Mouse (Mus musculus): ENCODE results near the gene Sh3pxd2a. TPM values are rescaled to one million over a fixed set of nuclear protein-coding genes. Genes with fewer than 3 reads are reported as not detected.

Gene Sh3pxd2a
- polyA plus RNA-seq, 1 experiment from 2014 or later: 8.8 TPM

GRCm38 (mm10) chr19:47449513-47450227 lies 14.5 kb downstream of the Sh3pxd2a start:
- Histone ChIP-seq H3K36me3 (ENCODE audit: control insufficient read depth, insufficient read depth, low read length) (no peaks in the 10 kb centered on the region), H3K4me3 (ENCODE audit: low read depth, low read length) (no peak overlapping the region), H3K27me3 (replicated peaks; ENCODE audit: control insufficient read depth, insufficient read depth, low read length) (no peaks in the 10 kb centered on the region), H3K9ac (ENCODE audit: low read length) (no peak overlapping the region), H3K27ac (ENCODE audit: low read depth) (no peak overlapping the region), H3K4me2 (ENCODE audit: low read length) (no peak overlapping the region), H3K4me1 (replicated peaks; ENCODE audit: control insufficient read depth, insufficient read depth, low read length) (peaks cover 70% of the 10 kb centered on the region), H3K9me3 (ENCODE audit: control insufficient read depth, low read length) (no peaks in the 10 kb centered on the region)
- ATAC-seq (replicated peaks; ENCODE audit: low FRiP score, low TSS enrichment, low read depth) (no peak), DNase-seq (ENCODE audit: low spot score) (no peak)
- WGBS: 50% methylated on average over 4 of the region's 4 CpGs

DNA sequence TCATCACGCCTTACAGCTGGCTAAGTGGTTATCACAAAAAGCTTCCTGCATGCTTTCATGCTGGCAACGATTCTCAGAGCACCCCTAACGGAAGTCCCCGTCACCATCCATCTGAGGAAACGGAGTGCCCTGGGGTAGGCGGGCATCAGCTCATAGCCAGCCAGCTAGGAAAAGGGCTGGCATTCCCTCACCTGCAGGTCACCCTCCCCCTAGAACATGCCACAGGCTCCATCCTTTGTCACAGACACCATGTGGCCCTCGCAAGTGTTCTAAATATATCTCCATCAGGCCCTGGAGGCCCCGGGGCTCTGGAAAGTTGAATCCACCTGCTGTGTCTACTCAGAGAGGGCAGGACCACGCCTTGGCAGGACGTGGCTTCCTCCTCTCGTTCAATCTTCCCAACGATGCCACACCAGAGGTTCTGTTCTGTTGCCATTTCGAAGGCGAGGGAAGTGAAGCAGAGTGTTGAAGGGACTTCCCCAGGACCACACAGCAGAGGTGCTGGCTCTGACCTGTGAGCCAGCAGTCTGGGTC lies 15.5 kb downstream of the Sh3pxd2a start:
- no peak overlapping the region for H3K9ac ChIP-seq (ENCODE audit: low read length)
- 67% methylated on average over 14 of the region's 14 CpGs for WGBS

GRCm38 (mm10) chr19:47446841-47447365 lies 17.3 kb downstream of the Sh3pxd2a start:
- 37% methylated on average over 9 of the region's 9 CpGs for WGBS
- Histone ChIP-seq H3K9ac (ENCODE audit: low read length) (no peak overlapping the region), H3K27ac (ENCODE audit: low read depth) (peak overlapping the region; percentile 24), H3K4me3 (ENCODE audit: low read depth, low read length) (no peak overlapping the region), H3K36me3 (ENCODE audit: control insufficient read depth, insufficient read depth, low read length) (no peaks in the 10 kb centered on the region), H3K27me3 (replicated peaks; ENCODE audit: control insufficient read depth, insufficient read depth, low read length) (no peaks in the 10 kb centered on the region), H3K9me3 (ENCODE audit: control insufficient read depth, low read length) (no peaks in the 10 kb centered on the region), H3K4me2 (ENCODE audit: low read length) (peak overlapping the region; percentile 15; the same call in 1 of the 2 replicates), H3K4me1 (replicated peaks; ENCODE audit: control insufficient read depth, insufficient read depth, low read length) (peaks cover 80% of the 10 kb centered on the region)
- DNase-seq (ENCODE audit: low spot score): no peak
- no peak for ATAC-seq (replicated peaks; ENCODE audit: low FRiP score, low TSS enrichment, low read depth)

More for the DNA sequence above, 15.5 kb downstream of the Sh3pxd2a start:
- Histone ChIP-seq H3K36me3 (ENCODE audit: control insufficient read depth, insufficient read depth, low read length) (no peaks in the 10 kb centered on the region), H3K4me2 (ENCODE audit: low read length) (no peak overlapping the region), H3K27me3 (replicated peaks; ENCODE audit: control insufficient read depth, insufficient read depth, low read length) (no peaks in the 10 kb centered on the region), H3K4me1 (replicated peaks; ENCODE audit: control insufficient read depth, insufficient read depth, low read length) (peaks cover 70% of the 10 kb centered on the region), H3K9me3 (ENCODE audit: control insufficient read depth, low read length) (no peaks in the 10 kb centered on the region), H3K27ac (ENCODE audit: low read depth) (no peak overlapping the region), H3K4me3 (ENCODE audit: low read depth, low read length) (no peak overlapping the region)
- no peak for DNase-seq (ENCODE audit: low spot score)
- no peak for ATAC-seq (replicated peaks; ENCODE audit: low FRiP score, low TSS enrichment, low read depth)

- Histone ChIP-seq H3K9ac (ENCODE audit: low read length) (no peak overlapping the region), H3K4me1 (replicated peaks; ENCODE audit: control insufficient read depth, insufficient read depth, low read length) (peaks cover 80% of the 10 kb centered on the region), H3K4me3 (ENCODE audit: low read depth, low read length) (no peak overlapping the region), H3K9me3 (ENCODE audit: control insufficient read depth, low read length) (no peaks in the 10 kb centered on the region), H3K36me3 (ENCODE audit: control insufficient read depth, insufficient read depth, low read length) (no peaks in the 10 kb centered on the region), H3K27me3 (replicated peaks; ENCODE audit: control insufficient read depth, insufficient read depth, low read length) (no peaks in the 10 kb centered on the region), H3K27ac (ENCODE audit: low read depth) (peak overlapping the region; percentile 24), H3K4me2 (ENCODE audit: low read length) (no peak overlapping the region)
- 43% methylated on average over 9 of the region's 9 CpGs for WGBS
- ATAC-seq (replicated peaks; ENCODE audit: low FRiP score, low TSS enrichment, low read depth) (no peak), DNase-seq (ENCODE audit: low spot score) (no peak)
These were observed 18.1 kb downstream of the Sh3pxd2a start for GRCm38 (mm10) chr19:47446130-47446529.

DNA sequence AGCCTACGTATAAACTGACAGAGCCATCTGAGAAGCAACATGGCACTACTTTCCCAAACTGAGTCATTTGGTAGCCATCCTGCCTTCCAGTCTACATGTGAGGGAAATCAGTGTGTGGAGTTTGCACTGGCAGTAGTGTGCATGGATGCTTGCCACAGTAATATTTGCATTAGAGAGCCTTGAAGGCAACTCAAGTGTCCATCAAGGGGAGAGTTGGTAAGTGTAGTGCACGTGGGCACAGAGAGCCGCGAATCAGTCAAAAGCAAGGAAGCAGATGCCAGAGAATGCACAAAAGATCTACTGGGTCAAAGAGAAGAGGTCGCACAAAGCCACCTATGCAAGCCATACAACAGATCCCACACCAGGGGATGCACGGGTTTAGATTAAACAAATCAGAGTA lies 18.5 kb downstream of the Sh3pxd2a start:
- Histone ChIP-seq H3K4me2 (ENCODE audit: low read length) (no peak overlapping the region), H3K4me1 (replicated peaks; ENCODE audit: control insufficient read depth, insufficient read depth, low read length) (peaks cover 77% of the 10 kb centered on the region), H3K4me3 (ENCODE audit: low read depth, low read length) (no peak overlapping the region), H3K36me3 (ENCODE audit: control insufficient read depth, insufficient read depth, low read length) (no peaks in the 10 kb centered on the region), H3K27ac (ENCODE audit: low read depth) (no peak overlapping the region), H3K27me3 (replicated peaks; ENCODE audit: control insufficient read depth, insufficient read depth, low read length) (no peaks in the 10 kb centered on the region), H3K9me3 (ENCODE audit: control insufficient read depth, low read length) (no peaks in the 10 kb centered on the region), H3K9ac (ENCODE audit: low read length) (no peak overlapping the region)
- WGBS: 59% methylated on average over 6 of the region's 6 CpGs
- DNase-seq (ENCODE audit: low spot score) (no peak), ATAC-seq (replicated peaks; ENCODE audit: low FRiP score, low TSS enrichment, low read depth) (no peak)

- Histone ChIP-seq H3K4me2 (ENCODE audit: low read length) (peak overlapping the region; percentile 18; the same call in 1 of the 2 replicates), H3K27me3 (replicated peaks; ENCODE audit: control insufficient read depth, insufficient read depth, low read length) (no peaks in the 10 kb centered on the region), H3K4me3 (ENCODE audit: low read depth, low read length) (no peak overlapping the region), H3K9ac (ENCODE audit: low read length) (no peak overlapping the region), H3K36me3 (ENCODE audit: control insufficient read depth, insufficient read depth, low read length) (no peaks in the 10 kb centered on the region), H3K27ac (ENCODE audit: low read depth) (0 out of 2 replicates have a peak overlapping the region, but pooled peaks have one; percentile 20), H3K4me1 (replicated peaks; ENCODE audit: control insufficient read depth, insufficient read depth, low read length) (peaks cover 66% of the 10 kb centered on the region), H3K9me3 (ENCODE audit: control insufficient read depth, low read length) (no peaks in the 10 kb centered on the region)
- WGBS: 18% methylated on average over 12 of the region's 12 CpGs
- DNase-seq (ENCODE audit: low spot score) (no peak), ATAC-seq (replicated peaks; ENCODE audit: low FRiP score, low TSS enrichment, low read depth) (no peak)
These were observed 19.7 kb downstream of the Sh3pxd2a start for GRCm38 (mm10) chr19:47444488-47444887.

GRCm38 (mm10) chr19:47442294-47442627 lies 21.9 kb downstream of the Sh3pxd2a start:
- Histone ChIP-seq H3K9ac (ENCODE audit: low read length) (no peak overlapping the region), H3K4me3 (ENCODE audit: low read depth, low read length) (no peak overlapping the region), H3K9me3 (ENCODE audit: control insufficient read depth, low read length) (no peaks in the 10 kb centered on the region), H3K36me3 (ENCODE audit: control insufficient read depth, insufficient read depth, low read length) (0 out of 2 replicates have a peak, but pooled peaks cover 3% of the 10 kb centered on the region), H3K4me1 (replicated peaks; ENCODE audit: control insufficient read depth, insufficient read depth, low read length) (peaks cover 63% of the 10 kb centered on the region), H3K27me3 (replicated peaks; ENCODE audit: control insufficient read depth, insufficient read depth, low read length) (no peaks in the 10 kb centered on the region), H3K4me2 (ENCODE audit: low read length) (no peak overlapping the region), H3K27ac (ENCODE audit: low read depth) (no peak overlapping the region)
- DNase-seq (ENCODE audit: low spot score) (no peak), ATAC-seq (replicated peaks; ENCODE audit: low FRiP score, low TSS enrichment, low read depth) (no peak)
- WGBS: 60% methylated on average over 6 of the region's 6 CpGs

DNA sequence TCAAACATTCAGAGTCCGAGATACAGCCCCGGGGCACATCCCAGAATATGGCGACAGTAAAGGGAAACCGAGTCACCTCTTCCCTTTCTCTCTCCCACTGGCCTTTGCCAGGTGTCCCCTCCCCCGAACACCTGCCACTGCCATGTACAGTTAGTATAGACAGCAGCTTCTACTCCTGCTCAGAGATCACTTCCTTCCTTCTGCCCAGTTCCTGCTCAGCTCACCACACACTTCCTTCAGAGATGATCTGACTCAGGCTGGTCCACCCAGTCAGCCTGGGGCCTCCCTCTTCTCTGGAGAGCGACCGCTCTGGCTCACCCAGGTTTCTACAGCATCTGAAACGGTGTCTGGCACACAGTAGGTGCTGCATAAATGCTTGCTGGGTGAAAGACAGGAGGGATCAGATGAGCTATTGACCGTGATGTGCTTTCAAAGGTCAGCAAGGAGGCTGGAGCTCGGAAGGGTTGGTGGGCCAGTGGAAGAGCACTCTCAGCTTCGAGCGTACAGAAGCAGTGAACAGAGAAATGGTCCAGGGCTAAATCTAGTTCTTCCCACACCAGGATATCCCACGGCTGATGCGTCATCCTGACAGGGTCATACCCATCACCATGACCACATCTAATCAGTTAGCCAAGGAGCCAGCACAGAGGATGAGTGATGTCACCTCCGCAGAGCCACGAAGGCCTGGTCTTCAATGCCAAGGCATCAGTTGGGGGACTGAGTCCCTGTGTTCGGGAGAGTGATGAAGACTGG lies 22.5 kb downstream of the Sh3pxd2a start:
- Histone ChIP-seq H3K4me1 (replicated peaks; ENCODE audit: control insufficient read depth, insufficient read depth, low read length) (peaks cover 58% of the 10 kb centered on the region), H3K4me2 (ENCODE audit: low read length) (no peak overlapping the region), H3K9ac (ENCODE audit: low read length) (no peak overlapping the region), H3K4me3 (ENCODE audit: low read depth, low read length) (no peak overlapping the region), H3K27ac (ENCODE audit: low read depth) (no peak overlapping the region), H3K36me3 (ENCODE audit: control insufficient read depth, insufficient read depth, low read length) (0 out of 2 replicates have a peak, but pooled peaks cover 3% of the 10 kb centered on the region), H3K27me3 (replicated peaks; ENCODE audit: control insufficient read depth, insufficient read depth, low read length) (no peaks in the 10 kb centered on the region), H3K9me3 (ENCODE audit: control insufficient read depth, low read length) (no peaks in the 10 kb centered on the region)
- WGBS: 88% methylated on average over 17 of the region's 17 CpGs
- ATAC-seq (replicated peaks; ENCODE audit: low FRiP score, low TSS enrichment, low read depth) (no peak), DNase-seq (ENCODE audit: low spot score) (no peak)

Data from intestine, embryonic 14.5 days (tissue).